Mouse (Mus musculus) embryo, embryonic 9.5 days (tissue): ENCODE measurements around the gene Nags.
"Not testable (repeated sequence)": the region's sequence is repeated elsewhere in the genome, so short reads cannot be mapped to it uniquely, and the experiment has no call there.

ENCODE experiments used
- DNase-seq: peaks from one replicate; pipeline ENCODE4 v3.0.0-alpha.2; 2017; ENCODE audit errors: extremely low spot score

The Nags gene

GRCm38 (mm10) chr11:102156786-102157089 is 11.4 kb downstream of the Nags start:
- DNase-seq = no peak

DNA sequence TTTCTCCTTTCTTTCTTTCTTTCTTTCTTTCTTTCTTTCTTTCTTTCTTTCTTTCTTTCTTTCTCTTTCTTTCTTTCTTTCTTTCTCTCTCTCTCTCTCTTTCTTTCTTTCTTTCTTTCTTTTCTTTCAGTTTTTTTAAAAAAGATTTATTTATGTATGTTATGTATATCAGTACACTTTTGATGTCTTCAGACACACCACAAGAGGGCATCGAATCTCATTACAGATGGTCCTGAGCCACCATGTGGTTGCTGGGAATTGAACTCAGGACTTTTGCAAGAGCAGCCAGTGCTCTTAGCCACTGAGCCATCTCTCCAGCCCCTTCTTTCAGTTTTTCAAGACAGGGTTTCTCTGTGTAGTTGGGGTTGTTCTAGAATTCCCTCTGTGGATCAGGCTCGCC is 12.7 kb downstream of the Nags start:
- DNase-seq = not testable (repeated sequence)

DNA sequence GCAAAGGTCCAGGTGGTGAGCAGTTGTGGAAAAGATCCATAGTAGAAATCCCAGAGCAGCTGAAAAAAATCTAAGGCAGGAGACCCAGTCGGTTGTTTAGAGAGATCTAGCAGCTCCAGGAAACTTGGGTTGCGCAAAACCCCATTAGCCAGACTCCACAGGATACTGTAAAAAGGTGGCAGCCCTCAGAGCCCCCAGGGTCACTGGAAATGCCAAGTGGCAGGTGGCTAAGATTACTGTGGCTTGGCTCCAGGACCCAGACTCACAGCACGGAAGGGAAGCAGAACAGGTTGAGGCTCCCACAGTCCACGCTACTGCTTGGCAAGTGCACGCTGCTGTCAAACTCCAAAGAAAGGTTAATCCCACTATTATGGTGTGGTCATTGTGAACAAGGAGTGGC is 14.5 kb downstream of the Nags start:
- DNase-seq = no peak

DNA sequence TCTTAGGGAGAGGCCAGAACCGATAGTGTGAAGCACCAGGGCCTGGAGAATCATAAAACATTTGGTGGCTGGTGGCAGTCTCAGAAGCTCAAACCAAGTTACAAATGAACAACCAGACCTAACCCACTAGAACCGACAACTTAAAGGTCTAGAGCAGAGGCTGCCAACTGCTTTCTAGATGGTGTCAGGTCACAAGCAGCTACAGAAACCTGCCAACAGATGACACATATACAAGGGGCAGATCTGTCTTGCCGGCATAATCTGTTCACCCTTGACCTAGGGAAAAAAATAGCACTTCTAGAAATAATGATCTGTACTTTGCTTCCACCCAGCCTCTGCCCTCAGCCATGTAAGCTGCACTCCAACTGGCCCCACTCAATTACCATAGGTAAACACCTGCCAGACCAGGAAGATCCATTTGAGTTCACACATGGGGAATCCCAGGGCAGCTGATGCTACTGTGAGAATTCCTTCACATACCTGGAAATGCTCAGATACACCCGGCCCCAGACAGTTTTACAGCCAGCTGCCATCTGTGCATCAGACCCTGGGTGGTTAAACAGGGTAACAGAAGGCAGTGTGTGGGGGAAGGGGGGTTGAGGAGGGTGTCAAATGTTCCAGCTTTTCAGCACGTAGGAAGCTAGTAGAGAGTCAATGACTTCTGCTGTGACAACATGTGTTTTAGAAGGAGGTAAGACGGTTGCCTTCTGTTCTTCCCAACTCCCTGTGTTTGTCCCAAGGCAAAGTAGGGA is 20.8 kb downstream of the Nags start:
- no peak for DNase-seq

- DNase-seq = no peak
These were observed 22.2 kb downstream of the Nags start for GRCm38 (mm10) chr11:102167539-102167938.

DNA sequence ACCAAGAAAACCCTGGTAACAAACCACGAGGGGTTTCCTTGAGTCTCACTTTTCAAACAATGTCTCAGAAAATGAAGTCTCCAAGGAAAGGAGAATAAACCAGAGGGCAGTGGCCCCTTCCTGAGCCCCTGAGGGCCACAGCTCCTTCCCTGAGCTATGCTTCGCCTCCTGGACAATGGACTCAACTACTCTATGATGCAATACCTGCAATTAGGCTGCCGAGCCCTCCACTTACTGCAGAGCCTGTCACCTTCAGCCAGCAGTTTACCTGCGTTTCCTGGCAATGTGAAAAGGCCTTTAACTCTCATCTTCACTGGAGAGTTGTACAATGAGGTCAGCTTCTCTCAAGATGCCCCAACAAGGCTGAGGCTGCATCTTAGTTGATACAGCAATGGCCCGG is 23.4 kb downstream of the Nags start:
- DNase-seq = no peak

DNA sequence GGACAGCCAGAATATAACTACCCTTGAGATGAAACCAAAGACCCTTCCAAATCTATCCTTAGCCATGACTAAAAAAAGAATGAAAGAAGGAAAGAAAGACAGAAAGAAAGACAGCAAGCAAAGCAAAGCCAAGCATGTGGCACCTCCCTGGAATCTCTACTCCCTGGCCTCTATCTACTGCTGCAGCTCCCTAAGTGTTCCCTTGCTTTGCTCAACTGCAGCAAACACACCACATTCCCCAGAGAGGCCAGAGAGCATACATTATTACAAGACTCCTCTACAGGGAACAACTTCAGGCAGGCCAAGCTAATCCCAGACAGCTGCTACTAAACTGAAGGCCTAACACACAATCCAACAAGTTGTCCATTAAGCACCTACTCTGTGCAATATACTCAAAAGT is 34.5 kb downstream of the Nags start:
- DNase-seq = no peak

DNA sequence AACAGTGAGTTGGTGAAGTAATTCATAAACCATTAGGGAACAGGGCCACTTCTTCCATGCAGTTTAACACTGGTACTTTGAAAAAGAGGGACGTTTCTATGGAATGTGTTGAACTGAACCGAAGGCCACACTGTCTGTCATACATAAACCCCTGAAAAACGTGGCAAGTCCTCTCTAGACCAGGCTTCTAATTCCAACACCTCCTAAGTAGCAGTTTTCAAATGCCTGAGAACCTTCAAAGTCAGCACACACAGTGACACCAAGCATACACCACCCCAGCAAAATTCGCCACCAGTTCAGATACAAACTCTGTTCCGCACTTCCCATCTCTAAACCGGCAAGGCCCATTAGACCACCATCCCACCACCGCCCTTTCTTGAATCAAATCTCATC is 38.9 kb downstream of the Nags start:
- DNase-seq = no peak

DNA sequence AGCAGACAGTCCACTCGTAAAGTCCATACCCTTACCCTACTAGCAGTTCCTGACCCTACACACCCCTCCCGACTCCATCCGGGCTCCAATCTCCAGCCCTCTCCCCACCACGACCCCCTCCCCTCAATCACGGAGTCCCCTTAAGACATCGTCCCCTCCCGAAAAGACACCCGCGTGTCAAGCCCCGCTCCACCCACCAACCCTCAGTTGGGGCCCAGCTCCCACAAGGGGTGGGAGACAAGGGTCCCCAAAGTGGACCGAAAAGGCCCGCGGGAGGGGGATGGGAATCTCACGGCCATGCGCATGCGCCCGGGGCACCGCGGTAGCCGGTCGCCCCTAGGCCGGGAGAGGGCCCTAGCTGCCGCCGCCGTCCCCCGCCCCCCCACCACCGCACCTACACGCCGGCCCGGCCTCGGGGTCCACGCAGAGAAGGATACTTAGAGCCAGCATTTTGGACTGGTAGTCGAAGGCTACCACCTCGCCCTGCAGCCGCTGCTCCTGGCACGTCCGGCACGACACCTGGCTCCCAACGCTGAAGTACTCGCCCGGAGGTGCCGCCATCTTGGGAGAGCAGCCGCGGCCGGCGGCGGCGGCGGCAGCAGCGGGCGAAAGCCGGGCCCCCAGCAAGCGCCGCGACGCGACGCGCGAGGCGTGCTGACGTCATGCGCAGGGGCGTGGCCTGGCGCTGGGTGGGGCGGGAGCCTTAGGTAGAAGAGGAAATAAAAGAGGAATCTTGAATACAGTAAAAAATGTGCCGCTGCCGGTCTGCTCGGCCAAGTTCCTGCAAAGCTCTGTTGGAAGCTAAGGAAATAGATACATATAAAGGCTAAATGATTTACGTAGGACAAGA is 39.6 kb downstream of the Nags start, which contains the start of gene Lsm12:
Lsm12 (minus strand) TSS at position 651 of the 850 bp plus-strand sequence.
- peak; percentile 95 for DNase-seq

GRCm38 (mm10) chr11:102185677-102186076 is 40.4 kb downstream of the Nags start:
- DNase-seq = no peak

GRCm38 (mm10) chr11:102186235-102186634 is 40.9 kb downstream of the Nags start:
- no peak for DNase-seq

GRCm38 (mm10) chr11:102188980-102189379 is 43.7 kb downstream of the Nags start:
- DNase-seq = no peak

DNA sequence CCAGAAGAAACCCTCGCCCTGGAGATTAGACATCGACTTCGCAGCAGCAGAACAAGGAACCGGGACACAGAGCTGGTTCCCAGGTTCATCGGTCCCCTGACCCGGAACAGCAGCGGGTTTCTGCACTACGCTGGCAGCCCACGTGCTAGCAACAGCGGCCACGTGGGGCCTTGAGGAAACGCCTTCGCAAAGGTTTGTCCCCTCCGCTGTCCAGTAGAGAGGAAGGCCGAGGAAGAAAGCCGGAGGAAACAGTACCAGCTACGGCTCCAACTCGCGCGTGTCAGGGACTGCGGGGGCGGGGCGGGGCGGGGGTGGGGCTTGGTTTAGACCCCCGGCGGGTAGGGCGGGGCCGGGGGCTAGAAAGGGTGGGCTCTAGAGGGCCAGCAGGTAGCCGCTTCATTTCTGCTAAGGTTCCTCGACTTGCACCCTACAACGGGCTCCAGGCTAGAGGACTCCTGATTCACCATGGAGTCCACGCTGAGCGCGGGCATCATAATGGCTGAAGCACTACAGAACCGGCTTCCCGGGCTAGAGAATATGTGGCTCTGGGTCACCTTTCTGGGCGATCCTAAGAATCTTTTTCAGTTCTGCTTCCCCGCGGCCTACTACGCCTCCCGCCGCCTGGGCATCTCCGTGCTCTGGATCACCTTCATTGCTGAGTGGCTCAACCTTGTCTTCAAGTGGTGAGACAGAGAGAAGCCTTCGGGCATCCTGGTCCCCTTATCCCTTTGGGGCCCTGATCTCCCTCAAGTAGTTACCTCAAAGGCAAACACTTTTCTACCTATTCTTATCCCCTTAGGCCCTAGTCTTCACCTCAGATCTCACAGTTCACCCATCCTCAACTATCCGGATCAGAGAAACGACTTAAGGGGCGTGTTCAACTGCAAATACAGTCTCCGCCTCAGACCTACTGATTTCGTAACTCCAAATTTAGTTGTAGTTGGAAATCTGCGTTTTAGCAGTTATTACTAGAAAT is 44.4 kb downstream of the Nags start, which contains the start of gene G6pc3:
G6pc3 (plus strand) TSS at position 160 of the 976 bp plus-strand sequence.
- DNase-seq = peak; percentile 88

DNA sequence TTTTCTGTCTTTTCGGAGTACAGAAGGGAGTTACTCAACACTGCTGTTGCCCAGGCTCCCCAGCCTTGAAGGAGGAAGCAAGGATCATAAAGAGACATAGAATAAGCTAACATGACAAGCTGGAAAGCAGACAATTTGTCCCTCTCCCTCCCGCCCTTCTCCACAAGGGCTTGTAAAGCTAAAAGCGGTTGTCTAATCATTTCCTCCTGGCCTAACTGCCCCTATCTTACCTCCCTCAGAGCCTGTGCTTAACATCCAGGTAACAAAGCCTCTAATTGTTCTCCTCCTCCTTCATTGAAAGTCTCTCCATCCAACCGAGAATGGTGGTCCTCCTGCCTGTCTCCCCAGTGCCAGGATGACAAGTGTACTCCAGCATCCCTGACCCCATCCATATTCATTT is 45.5 kb downstream of the Nags start:
- DNase-seq = no peak

GRCm38 (mm10) chr11:102193657-102194440 is 48.5 kb downstream of the Nags start:
- no peak for DNase-seq

DNA sequence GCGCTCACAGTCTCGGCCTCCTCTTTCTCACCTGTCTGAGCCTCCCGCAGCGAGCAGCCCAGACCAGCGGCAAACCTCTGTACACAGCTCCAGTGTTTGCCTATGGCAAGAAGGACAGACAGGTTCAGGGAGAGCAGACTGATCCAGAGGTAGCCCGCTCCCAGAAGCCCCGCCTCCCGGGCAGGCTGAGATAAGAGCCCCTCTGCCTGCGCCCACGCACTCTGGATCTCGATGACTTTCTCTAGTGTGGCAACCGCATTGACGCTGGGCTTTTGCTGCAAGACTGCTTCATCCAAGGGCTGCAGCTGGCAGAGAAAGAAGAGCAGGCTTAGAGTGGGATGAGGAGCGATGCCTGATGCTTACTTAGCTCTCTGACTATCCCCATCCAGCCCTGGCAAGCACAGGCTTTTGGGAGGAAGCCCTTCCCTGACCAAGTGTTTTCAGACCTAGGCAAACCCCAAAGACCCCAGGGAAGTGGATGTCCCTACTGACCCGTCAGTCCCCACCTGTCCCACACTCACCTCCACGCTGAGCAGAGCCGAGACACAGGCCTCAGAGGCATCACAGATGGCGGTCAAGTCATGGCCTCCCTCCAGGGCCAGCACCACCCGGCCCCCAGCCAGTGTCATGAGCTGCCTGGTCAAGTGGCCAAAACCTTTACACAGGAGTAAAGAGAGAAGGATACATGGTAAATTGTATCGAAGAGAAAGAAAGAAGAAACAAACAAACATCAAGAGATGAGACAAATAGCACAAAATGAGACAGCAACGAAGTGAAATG is 50.9 kb downstream of the Nags start:
- DNase-seq = no peak

DNA sequence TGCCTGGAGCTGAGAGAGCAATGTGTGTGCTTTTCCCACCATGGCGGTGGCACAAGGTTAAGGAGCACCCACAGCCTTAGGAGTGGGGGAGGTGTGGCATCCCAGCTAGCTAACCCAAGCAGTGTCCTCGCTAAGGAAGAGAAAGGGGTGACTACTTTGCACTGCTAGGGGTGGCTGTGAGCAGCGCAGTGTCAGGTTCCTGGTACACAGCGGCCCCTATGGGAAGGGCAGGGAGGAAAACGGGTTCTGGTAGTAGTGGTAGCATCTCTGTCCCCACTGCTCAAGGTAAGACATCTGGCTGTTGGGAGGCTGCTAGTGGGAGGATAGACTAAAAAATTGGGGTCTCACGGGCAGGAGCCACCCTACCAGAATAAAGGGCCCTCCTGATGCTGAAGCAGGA is 52.9 kb downstream of the Nags start:
- DNase-seq = no peak
